Mouse (Mus musculus) monocyte, adult 2 months (primary cell): ENCODE measurements around the gene Uhrf1bp1l.

ENCODE experiments used
- DNase-seq, 2 experiments: peaks; one replicate each; pipeline ENCODE4 v3.0.0; 2022; ENCODE audit warnings: low spot score in 2 of 2, low read depth in 1 of 2

The Uhrf1bp1l gene

GRCm38 (mm10) chr10:89833166-89833565 is 88.4 kb downstream of the Uhrf1bp1l start:
- DNase-seq = no peak

- no peak for DNase-seq
These were observed 92.7 kb downstream of the Uhrf1bp1l start for GRCm38 (mm10) chr10:89837476-89837875.

- DNase-seq = no peak
These were observed 94.0 kb downstream of the Uhrf1bp1l start for GRCm38 (mm10) chr10:89838834-89839233.

- DNase-seq = no peak
These were observed 106.2 kb downstream of the Uhrf1bp1l start for GRCm38 (mm10) chr10:89850951-89851350.

- no peak for DNase-seq
These were observed 110.6 kb downstream of the Uhrf1bp1l start for GRCm38 (mm10) chr10:89855251-89855875.

- DNase-seq = no peak
These were observed 111.5 kb downstream of the Uhrf1bp1l start for GRCm38 (mm10) chr10:89856286-89856685.

- DNase-seq = no peak
These were observed 123.4 kb downstream of the Uhrf1bp1l start for GRCm38 (mm10) chr10:89868211-89868610.

- DNase-seq = no peak
These were observed 124.0 kb downstream of the Uhrf1bp1l start for GRCm38 (mm10) chr10:89868836-89869235.
